Mouse (Mus musculus) CH12.LX (cell line): Measurements from ENCODE around the gene Gpr152. TPM values are rescaled to one million over a fixed set of nuclear protein-coding genes. Genes with fewer than 3 reads are reported as not detected.

Experiments used
- DNase-seq: peaks from one replicate; pipeline ENCODE4 v3.0.0-alpha.2; 2013; ENCODE audit errors: extremely low read depth
- H3K27ac ChIP-seq: 2 replicates; pipeline ENCODE4 v1.5.1; 2012; ENCODE audit warnings: low read depth, mild to moderate bottlenecking, control low read depth, moderate library complexity; ENCODE audit not compliant: insufficient read depth
- H3K27me3 ChIP-seq: replicated peaks from 2 replicates; pipeline ENCODE3; 2012; ENCODE audit warnings: inconsistent platforms
- H3K36me3 ChIP-seq, 2 experiments: replicated peaks in 1 of 2; 2 replicates each; pipeline versions ENCODE3 to v1.6.1; 2012; ENCODE audit warnings: inconsistent platforms in 1 of 2, low read length in 1 of 2, mild to moderate bottlenecking in 1 of 2, mixed read lengths in 1 of 2, moderate library complexity in 1 of 2; ENCODE audit not compliant: control insufficient read depth in 1 of 2, insufficient read depth in 1 of 2
- H3K4me1 ChIP-seq, 2 experiments: 2 replicates each; pipeline ENCODE4 v1.6.1; 2012; ENCODE audit warnings: inconsistent platforms in 1 of 2, moderate library complexity in 1 of 2; ENCODE audit not compliant: insufficient read depth in 2 of 2, control insufficient read depth in 1 of 2
- H3K4me2 ChIP-seq: 2 replicates; pipeline ENCODE4 v1.6.1; 2012; ENCODE audit warnings: low read depth, mild to moderate bottlenecking, control low read depth; ENCODE audit not compliant: poor library complexity, insufficient read depth, severe bottlenecking
- H3K4me3 ChIP-seq, 3 experiments: fragments of 150-350 bp in 1 of 3; sonication (generic) in 1 of 3; replicated peaks in 1 of 3; 2 replicates each; pipeline versions ENCODE3 to v1.5.1; 2011 to 2012; ENCODE audit warnings: low read depth in 2 of 3, low read length in 2 of 3, mild to moderate bottlenecking in 2 of 3, moderate library complexity in 2 of 3, control low read depth in 1 of 3, improper control_type of control experiment in 1 of 3, inconsistent platforms in 1 of 3, mixed read lengths in 1 of 3; ENCODE audit not compliant: poor library complexity in 1 of 3
- H3K79me2 ChIP-seq: replicated peaks from 2 replicates; pipeline ENCODE4 v1.6.1; 2012; ENCODE audit warnings: mild to moderate bottlenecking, moderate library complexity; ENCODE audit not compliant: control insufficient read depth, poor library complexity, insufficient read depth, severe bottlenecking; ENCODE audit errors: extremely low read depth
- H3K9ac ChIP-seq: 2 replicates; pipeline ENCODE4 v1.6.1; 2012; ENCODE audit warnings: low read depth, mild to moderate bottlenecking, control low read depth, moderate library complexity; ENCODE audit not compliant: insufficient read depth
- H3K9me3 ChIP-seq: replicated peaks from 2 replicates; pipeline ENCODE3; 2012; ENCODE audit warnings: low read length, inconsistent platforms, mixed read lengths
- CHD1 ChIP-seq: IDR thresholded peaks from 2 replicates; pipeline ENCODE4 v1.6.1; 2012; ENCODE audit warnings: low read depth, low read length, improper control_type of control experiment, inconsistent platforms
- ELF1 ChIP-seq: IDR thresholded peaks from 2 replicates; pipeline ENCODE4 v1.6.1; 2014; ENCODE audit warnings: low read depth, mild to moderate bottlenecking, inconsistent platforms, low read length, improper control_type of control experiment
- EP300 ChIP-seq: IDR thresholded peaks from 2 replicates; pipeline ENCODE4 v1.6.1; 2011; ENCODE audit warnings: low read length, improper control_type of control experiment
- GABPA ChIP-seq: IDR thresholded peaks from 2 replicates; pipeline ENCODE4 v1.6.1; 2012; ENCODE audit warnings: low read depth, low read length, improper control_type of control experiment, inconsistent platforms; ENCODE audit not compliant: insufficient replicate concordance
- JUN ChIP-seq: IDR thresholded peaks from 2 replicates; pipeline ENCODE4 v1.6.1; 2011; ENCODE audit warnings: low read depth, mild to moderate bottlenecking, low read length, improper control_type of control experiment, moderate library complexity; ENCODE audit not compliant: insufficient read depth
- KAT2A ChIP-seq: IDR thresholded peaks from 2 replicates; pipeline ENCODE4 v1.6.1; 2012; ENCODE audit warnings: low read length, improper control_type of control experiment, inconsistent platforms; ENCODE audit not compliant: insufficient replicate concordance
- MAX ChIP-seq: IDR thresholded peaks from 2 replicates; pipeline ENCODE4 v1.6.1; 2011; ENCODE audit warnings: low read length, improper control_type of control experiment
- MAZ ChIP-seq: IDR thresholded peaks from 2 replicates; pipeline ENCODE4 v1.6.1; 2012; ENCODE audit warnings: low read depth, mild to moderate bottlenecking, inconsistent platforms, low read length, improper control_type of control experiment, moderate library complexity
- MEF2A ChIP-seq: IDR thresholded peaks from 2 replicates; pipeline ENCODE4 v1.6.1; 2014; ENCODE audit warnings: low read depth, mild to moderate bottlenecking, inconsistent platforms, low read length, improper control_type of control experiment, borderline replicate concordance
- MYC ChIP-seq: IDR thresholded peaks from 2 replicates; pipeline ENCODE4 v1.6.1; 2011; ENCODE audit warnings: low read depth, mild to moderate bottlenecking, improper control_type of control experiment, low read length
- NELFE ChIP-seq: IDR thresholded peaks from 2 replicates; pipeline ENCODE4 v1.6.1; 2011; ENCODE audit warnings: low read depth, low read length, improper control_type of control experiment
- NRF1 ChIP-seq: IDR thresholded peaks from 2 replicates; pipeline ENCODE4 v1.6.1; 2014; ENCODE audit warnings: low read depth, mild to moderate bottlenecking, inconsistent platforms, low read length, improper control_type of control experiment, moderate library complexity
- POLR2A ChIP-seq: IDR thresholded peaks from 2 replicates; pipeline ENCODE4 v1.6.1; 2011; ENCODE audit warnings: low read depth, mild to moderate bottlenecking, improper control_type of control experiment, low read length
- POLR2AphosphoS2 ChIP-seq: IDR thresholded peaks from 2 replicates; pipeline ENCODE4 v1.6.1; 2011; ENCODE audit warnings: low read depth, low read length, improper control_type of control experiment
- SMC3 ChIP-seq: IDR thresholded peaks from 2 replicates; pipeline ENCODE4 v1.6.1; 2011; ENCODE audit warnings: low read depth, low read length, improper control_type of control experiment
- TBP ChIP-seq: conservative IDR thresholded peaks from 2 replicates; pipeline ENCODE4 v1.6.1; 2011; ENCODE audit warnings: low read depth, low read length, improper control_type of control experiment
- TCF12 ChIP-seq: IDR thresholded peaks from 2 replicates; pipeline ENCODE4 v1.6.1; 2014; ENCODE audit warnings: low read depth, mild to moderate bottlenecking, inconsistent platforms, low read length, improper control_type of control experiment
- USF2 ChIP-seq: conservative IDR thresholded peaks from 2 replicates; pipeline ENCODE4 v1.6.1; 2011; ENCODE audit warnings: low read depth, low read length, improper control_type of control experiment
- ZC3H11A ChIP-seq: IDR thresholded peaks from 2 replicates; pipeline ENCODE4 v1.6.1; 2012; ENCODE audit warnings: low read depth, mild to moderate bottlenecking, inconsistent platforms, low read length, improper control_type of control experiment
- ZNF384 ChIP-seq: IDR thresholded peaks from 2 replicates; pipeline ENCODE4 v1.6.1; 2012; ENCODE audit warnings: low read depth, low read length, improper control_type of control experiment, inconsistent platforms
- dilution Hi-C: fragments of 300-500 bp; cut with MboI; formaldehyde crosslinking; loops from 2 replicates; pipeline ENCODE4 v1.14.3; 2020; ENCODE audit warnings: low sequenced_read_pairs; ENCODE audit not compliant: extremely low pct_unique_long_range_greater_than_20kb, extremely low pct_ligation_motif_present
- in situ Hi-C: fragments of 300-500 bp; cut with MboI; formaldehyde crosslinking; loops from 3 replicates; pipeline ENCODE4 v1.14.3; 2019; ENCODE audit warnings: low sequenced_read_pairs, low pct_ligation_motif_present, low pct_unique_long_range_greater_than_20kb, mixed read lengths
- polyA plus RNA-seq: library from polyadenylated mRNA; unstranded; fragments of >175 nt; gene quantifications from 2 replicates; pipeline ENCODE4 v1.2.1, GENCODE M21; 2012; ENCODE audit warnings: low read depth; ENCODE audit not compliant: insufficient read length
- total RNA-seq, 2 experiments: library from RNA; depleted of rRNA; stranded (reverse); fragments of 300-350 nt in 1 of 2; fragments of >200 nt in 1 of 2; gene quantifications; 2 replicates each; pipeline ENCODE4 v1.2.3; 2012 to 2014

The Gpr152 gene
- total and polyA plus RNA-seq, 3 experiments, result 0.05 to 0.71 (median 0.17) TPM

DNA sequence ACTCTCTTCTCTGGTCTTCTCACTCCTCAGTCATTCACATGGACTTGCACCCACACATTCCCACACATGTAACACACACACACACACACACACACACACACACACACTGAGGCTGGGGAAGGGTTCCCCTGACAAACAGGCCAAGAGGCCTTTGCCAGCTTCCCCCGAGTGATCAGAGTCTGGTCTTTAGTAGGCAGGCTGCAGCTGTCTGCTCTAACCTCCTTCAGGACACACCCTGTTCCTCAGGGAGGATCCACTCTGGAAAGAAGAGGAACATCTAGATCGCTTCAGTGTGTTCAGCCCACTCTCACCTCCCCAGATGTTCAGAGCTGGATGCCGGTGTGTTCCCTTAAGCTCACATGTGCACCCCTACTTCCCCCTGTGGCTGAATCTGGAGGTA is 45.2 kb upstream of the Gpr152 start:
- no peak overlapping the region for H3K9ac ChIP-seq
- H3K27me3 ChIP-seq, result peaks cover 3% of the 10 kb centered on the region
- H3K4me2 ChIP-seq, result no peak overlapping the region
- H3K4me1 ChIP-seq, result peaks cover 10 to 24% of the 10 kb centered on the region in 2 experiments
- H3K9me3 ChIP-seq, result no peaks in the 10 kb centered on the region
- H3K36me3 ChIP-seq, result peaks cover 4 to 8% of the 10 kb centered on the region in 2 experiments
- H3K4me3 ChIP-seq, result no peak overlapping the region
- peaks cover 9% of the 10 kb centered on the region for H3K79me2 ChIP-seq
- in situ Hi-C loops (no loop called here), dilution Hi-C loops (no loop called here)
- H3K27ac ChIP-seq, result no peak overlapping the region
- no peak for TF ChIP-seq MAZ
- no peak for TF ChIP-seq ZC3H11A
- TF ChIP-seq ELF1, result no peak
- TF ChIP-seq POLR2A, result no peak
- no peak for TF ChIP-seq NELFE
- DNase-seq, result no peak

- in situ Hi-C loops (no loop called here), dilution Hi-C loops (no loop called here)
- Histone ChIP-seq H3K79me2 (peaks cover 9% of the 10 kb centered on the region), H3K9me3 (no peaks in the 10 kb centered on the region), H3K27me3 (no peaks in the 10 kb centered on the region), H3K4me1 (peaks cover 12 to 28% of the 10 kb centered on the region in 2 experiments), H3K36me3 (peaks cover 4 to 8% of the 10 kb centered on the region in 2 experiments), H3K4me2 (no peak overlapping the region), H3K9ac (no peak overlapping the region)
- no peak for DNase-seq
- TF ChIP-seq MAX (no peak), GABPA (no peak), USF2 (no peak), ZC3H11A (no peak), MYC (no peak), POLR2AphosphoS2 (no peak), ZNF384 (no peak), KAT2A (no peak), NELFE (no peak), MEF2A (no peak), CHD1 (no peak), TBP (no peak), NRF1 (no peak), EP300 (no peak), JUN (no peak), TCF12 (no peak), SMC3 (no peak)
- TF ChIP-seq, all 38 proteins: peak for 0
- Histone ChIP-seq H3K4me3 (no peak overlapping the region), H3K27ac (no peak overlapping the region)
Observed at GRCm38 (mm10) chr19:4094774-4095303, 44.7 kb upstream of the Gpr152 start.
